Mouse (Mus musculus): ENCODE results near the gene Gtsf1. TPM values are rescaled to one million over a fixed set of nuclear protein-coding genes. Genes with fewer than 3 reads are reported as not detected.

The Gtsf1 gene
- total and polyA plus RNA-seq, 2 experiments from 2014 or later = not detected

DNA sequence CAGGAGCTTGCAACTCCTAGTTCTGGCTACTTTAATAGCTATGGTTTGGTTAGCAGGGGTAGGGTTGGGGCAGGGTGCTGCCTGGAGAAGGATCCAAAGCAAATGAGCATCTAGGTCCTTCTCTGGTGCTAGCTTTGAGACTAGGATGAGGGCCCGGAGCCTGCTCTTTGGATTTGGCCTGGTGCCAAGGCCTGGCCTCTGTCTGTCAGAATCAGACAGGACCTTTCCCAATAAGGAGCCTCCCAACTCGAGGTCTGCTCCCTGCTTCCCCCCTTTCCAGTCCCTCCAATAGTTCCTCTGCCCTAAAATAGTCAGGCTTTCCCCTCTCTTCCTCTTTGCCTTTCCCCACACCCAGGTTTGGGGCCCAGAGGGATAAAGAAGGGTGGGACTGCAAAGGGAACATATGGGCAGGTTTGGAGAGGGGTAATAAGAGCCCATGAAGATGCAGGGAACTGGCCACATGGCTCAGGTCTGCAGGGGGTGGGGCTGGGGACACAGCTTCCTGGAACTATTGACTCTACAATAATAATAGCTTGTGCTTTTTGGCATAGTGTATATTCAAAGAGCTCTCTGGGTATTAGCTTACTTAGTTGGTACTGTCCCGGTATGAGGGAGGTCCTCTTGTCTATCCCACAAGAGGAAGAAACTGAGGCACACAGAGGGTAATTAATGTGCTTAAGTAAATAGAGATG is 51.5 kb downstream of the Gtsf1 start:
- ATAC-seq (ENCODE audit: low FRiP score) (no peak), DNase-seq (ENCODE audit: low spot score) (no peak)
- Histone ChIP-seq H3K4me3 (ENCODE audit: low read depth, low read length) (no peak overlapping the region), H3K9me3 (ENCODE audit: low read length) (no peaks in the 10 kb centered on the region), H3K27ac (ENCODE audit: low read depth, low read length) (no peak overlapping the region), H3K36me3 (ENCODE audit: insufficient read depth, low read length) (no peaks in the 10 kb centered on the region), H3K4me1 (ENCODE audit: insufficient read depth, low read length) (no peaks in the 10 kb centered on the region), H3K9ac (replicated peaks; ENCODE audit: low read length, poor library complexity, severe bottlenecking) (no peak overlapping the region), H3K4me2 (ENCODE audit: low read depth, low read length, poor library complexity, severe bottlenecking) (no peak overlapping the region), H3K27me3 (ENCODE audit: insufficient read depth, low read length) (no peaks in the 10 kb centered on the region)
- WGBS = 63% methylated on average over 3 of the region's 3 CpGs
- no peak for TF ChIP-seq CTCF (IDR thresholded peaks at IDR 0.05)

DNA sequence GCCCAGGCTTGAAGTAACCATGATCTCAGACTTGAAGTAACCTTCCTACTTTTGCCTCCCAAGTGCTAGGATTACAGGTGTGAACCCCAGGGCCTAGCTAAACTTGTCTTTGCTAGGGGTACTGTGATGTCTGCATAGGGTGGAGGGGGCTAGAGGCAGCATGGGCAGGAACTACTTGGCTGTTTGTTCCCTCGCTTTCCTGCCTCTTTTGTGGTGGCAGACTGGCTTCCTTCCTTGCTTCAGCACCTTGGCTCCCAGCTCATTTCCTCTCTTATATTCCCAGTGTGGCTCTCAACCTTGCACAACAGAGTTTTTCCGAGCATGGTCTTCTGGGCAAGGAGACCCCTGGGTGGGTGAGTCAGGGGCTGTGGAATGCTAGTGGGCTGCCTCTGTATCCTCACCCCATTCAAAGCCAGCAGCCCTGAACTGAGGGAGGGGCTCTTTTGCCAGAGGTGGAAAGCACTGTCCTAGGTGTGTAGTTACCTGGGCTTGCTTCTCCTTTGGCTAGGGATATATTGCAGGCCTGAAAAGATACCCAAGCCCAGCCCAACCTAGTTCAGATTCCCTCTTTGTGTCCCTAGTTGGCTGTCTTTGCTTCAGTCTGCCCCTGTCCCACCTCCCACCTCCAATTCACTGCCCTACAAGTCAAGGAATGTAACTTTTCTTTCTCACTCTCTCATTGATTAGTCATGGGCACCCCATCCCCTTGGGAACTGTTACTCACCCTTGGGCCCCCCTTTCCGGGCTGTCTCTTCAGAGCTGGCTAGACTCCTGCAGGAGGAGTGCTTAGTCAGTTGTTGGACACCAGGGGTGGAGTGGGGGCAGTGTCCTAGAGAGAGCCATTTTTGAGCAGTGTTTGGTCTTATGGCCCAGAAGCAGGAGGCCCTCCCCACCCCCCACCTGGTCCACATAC is 52.3 kb downstream of the Gtsf1 start:
- no peak overlapping the region for H3K4me3 ChIP-seq (ENCODE audit: low read depth, low read length)
- no peak for TF ChIP-seq CTCF (IDR thresholded peaks at IDR 0.05)
- 60% methylated on average over 3 of the region's 3 CpGs for WGBS
- no peaks in the 10 kb centered on the region for H3K27me3 ChIP-seq (ENCODE audit: insufficient read depth, low read length)
- no peak overlapping the region for H3K4me2 ChIP-seq (ENCODE audit: low read depth, low read length, poor library complexity, severe bottlenecking)
- no peaks in the 10 kb centered on the region for H3K9me3 ChIP-seq (ENCODE audit: low read length)
- H3K4me1 ChIP-seq (ENCODE audit: insufficient read depth, low read length) = no peaks in the 10 kb centered on the region
- no peak for DNase-seq (ENCODE audit: low spot score)
- no peak for ATAC-seq (ENCODE audit: low FRiP score)
- no peaks in the 10 kb centered on the region for H3K36me3 ChIP-seq (ENCODE audit: insufficient read depth, low read length)
- H3K27ac ChIP-seq (ENCODE audit: low read depth, low read length) = no peak overlapping the region
- H3K9ac ChIP-seq (replicated peaks; ENCODE audit: low read length, poor library complexity, severe bottlenecking) = no peak overlapping the region

- Histone ChIP-seq H3K4me3 (ENCODE audit: low read depth, low read length) (no peak overlapping the region), H3K9ac (replicated peaks; ENCODE audit: low read length, poor library complexity, severe bottlenecking) (no peak overlapping the region), H3K36me3 (ENCODE audit: insufficient read depth, low read length) (no peaks in the 10 kb centered on the region), H3K4me2 (ENCODE audit: low read depth, low read length, poor library complexity, severe bottlenecking) (no peak overlapping the region), H3K27me3 (ENCODE audit: insufficient read depth, low read length) (no peaks in the 10 kb centered on the region), H3K27ac (ENCODE audit: low read depth, low read length) (no peak overlapping the region), H3K4me1 (ENCODE audit: insufficient read depth, low read length) (no peaks in the 10 kb centered on the region), H3K9me3 (ENCODE audit: low read length) (no peaks in the 10 kb centered on the region)
- no peak; the same call in 1 of the 2 replicates for ATAC-seq (ENCODE audit: low FRiP score)
- no peak for TF ChIP-seq CTCF (IDR thresholded peaks at IDR 0.05)
- DNase-seq (ENCODE audit: low spot score) = peak; percentile 65
- 61% methylated on average over 8 of the region's 8 CpGs for WGBS
Measured at GRCm38 (mm10) chr15:103376837-103377269, 53.4 kb downstream of the Gtsf1 start.

GRCm38 (mm10) chr15:103375112-103375800 is 55.0 kb downstream of the Gtsf1 start:
- no peak overlapping the region for H3K9ac ChIP-seq (replicated peaks; ENCODE audit: low read length, poor library complexity, severe bottlenecking)
- no peak overlapping the region for H3K27ac ChIP-seq (ENCODE audit: low read depth, low read length)
- ATAC-seq (ENCODE audit: low FRiP score) (no peak), DNase-seq (ENCODE audit: low spot score) (no peak)
- H3K36me3 ChIP-seq (ENCODE audit: insufficient read depth, low read length) = no peaks in the 10 kb centered on the region
- H3K9me3 ChIP-seq (ENCODE audit: low read length) = no peaks in the 10 kb centered on the region
- 89% methylated on average over 4 of the region's 4 CpGs for WGBS
- no peak overlapping the region for H3K4me2 ChIP-seq (ENCODE audit: low read depth, low read length, poor library complexity, severe bottlenecking)
- no peaks in the 10 kb centered on the region for H3K4me1 ChIP-seq (ENCODE audit: insufficient read depth, low read length)
- no peaks in the 10 kb centered on the region for H3K27me3 ChIP-seq (ENCODE audit: insufficient read depth, low read length)
- no peak for TF ChIP-seq CTCF (IDR thresholded peaks at IDR 0.05)
- H3K4me3 ChIP-seq (ENCODE audit: low read depth, low read length) = no peak overlapping the region

GRCm38 (mm10) chr15:103372461-103372860 is 57.8 kb downstream of the Gtsf1 start:
- no peak for ATAC-seq (ENCODE audit: low FRiP score)

More at GRCm38 (mm10) chr15:103372461-103372860, 57.8 kb downstream of the Gtsf1 start:
- no peak for DNase-seq (ENCODE audit: low spot score)
- no peaks in the 10 kb centered on the region for H3K36me3 ChIP-seq (ENCODE audit: insufficient read depth, low read length)
- H3K9me3 ChIP-seq (ENCODE audit: low read length) = no peaks in the 10 kb centered on the region
- no peak overlapping the region for H3K27ac ChIP-seq (ENCODE audit: low read depth, low read length)
- no peak overlapping the region for H3K4me3 ChIP-seq (ENCODE audit: low read depth, low read length)
- H3K9ac ChIP-seq (replicated peaks; ENCODE audit: low read length, poor library complexity, severe bottlenecking) = no peak overlapping the region
- no peaks in the 10 kb centered on the region for H3K27me3 ChIP-seq (ENCODE audit: insufficient read depth, low read length)
- no peaks in the 10 kb centered on the region for H3K4me1 ChIP-seq (ENCODE audit: insufficient read depth, low read length)
- no peak for TF ChIP-seq CTCF (IDR thresholded peaks at IDR 0.05)
- no peak overlapping the region for H3K4me2 ChIP-seq (ENCODE audit: low read depth, low read length, poor library complexity, severe bottlenecking)
